Mouse (Mus musculus) heart, embryonic 14.5 days (tissue): ENCODE results near the gene Cplane1. TPM values are rescaled to one million over a fixed set of nuclear protein-coding genes. Genes with fewer than 3 reads are reported as not detected.

ENCODE experiments used
- ATAC-seq: fragments of 200-750 bp; cut with Nextera tagmentation; 2 replicates; pipeline ENCODE4 v1.8.0; 2017; ENCODE audit warnings: low read depth, moderate TSS enrichment; ENCODE audit not compliant: insufficient number of reproducible peaks, insufficient read depth, low FRiP score
- H3K27ac ChIP-seq, 2 experiments: fragments of 200-500 bp in 1 of 2; fragments of 300-500 bp in 1 of 2; sonication (generic) in 1 of 2; replicated peaks in 1 of 2; 2 replicates each; pipeline ENCODE4 v1.5.1; 2012 to 2014; ENCODE audit warnings: low read depth in 2 of 2, low read length in 2 of 2, control low read depth in 1 of 2, mild to moderate bottlenecking in 1 of 2, mixed read lengths in 1 of 2; ENCODE audit not compliant: control insufficient read depth in 1 of 2, insufficient read depth in 1 of 2
- H3K27me3 ChIP-seq: fragments of 300-500 bp; sonication (generic); 2 replicates; pipeline ENCODE4 v1.6.1; 2014; ENCODE audit warnings: mild to moderate bottlenecking, low read length, control low read depth; ENCODE audit not compliant: control insufficient read depth, insufficient read depth
- H3K36me3 ChIP-seq: fragments of 300-500 bp; sonication (generic); 2 replicates; pipeline ENCODE4 v1.6.1; 2014; ENCODE audit warnings: mild to moderate bottlenecking, control low read depth, low read length, mixed read lengths; ENCODE audit not compliant: control insufficient read depth, insufficient read depth
- H3K4me1 ChIP-seq, 2 experiments: fragments of 200-500 bp in 1 of 2; fragments of 300-500 bp in 1 of 2; sonication (generic) in 1 of 2; 2 replicates each; pipeline ENCODE4 v1.6.1; 2012 to 2014; ENCODE audit warnings: low read length in 2 of 2, control low read depth in 1 of 2, mixed read lengths in 1 of 2; ENCODE audit not compliant: control insufficient read depth in 2 of 2, insufficient read depth in 2 of 2
- H3K4me2 ChIP-seq: fragments of 300-500 bp; sonication (generic); 2 replicates; pipeline ENCODE4 v1.6.1; 2014; ENCODE audit warnings: mild to moderate bottlenecking, low read length
- H3K4me3 ChIP-seq, 2 experiments: fragments of 200-500 bp in 1 of 2; fragments of 300-500 bp in 1 of 2; sonication (generic) in 1 of 2; 2 replicates each; pipeline ENCODE4 v1.5.1; 2012 to 2014; ENCODE audit warnings: low read length in 2 of 2, mild to moderate bottlenecking in 2 of 2, control low read depth in 1 of 2, low read depth in 1 of 2, moderate library complexity in 1 of 2; ENCODE audit not compliant: control insufficient read depth in 1 of 2, insufficient read depth in 1 of 2
- H3K9ac ChIP-seq: fragments of 300-500 bp; sonication (generic); 2 replicates; pipeline ENCODE4 v1.6.1; 2014; ENCODE audit warnings: mild to moderate bottlenecking, low read length
- H3K9me3 ChIP-seq: fragments of 300-500 bp; sonication (generic); 2 replicates; pipeline ENCODE4 v1.6.1; 2016; ENCODE audit warnings: low read length, control low read depth; ENCODE audit not compliant: control insufficient read depth
- WGBS: fragments of 180-500 bp; shearing (Covaris S2); extraction: QIAGEN DNeasy Blood & Tissue Kit; methylation state at CpG from one replicate; pipeline ENCODE4 v1.1.7; 2014; 5-methylcytosine and 5-hydroxymethylcytosine counted together
- polyA plus RNA-seq: library from polyadenylated mRNA; unstranded; fragments of >200 nt; fragmentation: Nextera tagmentation; extraction: Ambion mirVana; gene quantifications from 2 replicates; pipeline ENCODE4 v1.2.1, GENCODE M21; 2014

Gene Cplane1
- polyA plus RNA-seq, 1 experiment from 2014 or later, result 8.4 TPM

GRCm38 (mm10) chr15:8302944-8303343 is 134.0 kb downstream of the Cplane1 start:
- 86% methylated on average over 10 of the region's 10 CpGs for WGBS
- H3K36me3 ChIP-seq, result peaks cover 89% of the 10 kb centered on the region

DNA sequence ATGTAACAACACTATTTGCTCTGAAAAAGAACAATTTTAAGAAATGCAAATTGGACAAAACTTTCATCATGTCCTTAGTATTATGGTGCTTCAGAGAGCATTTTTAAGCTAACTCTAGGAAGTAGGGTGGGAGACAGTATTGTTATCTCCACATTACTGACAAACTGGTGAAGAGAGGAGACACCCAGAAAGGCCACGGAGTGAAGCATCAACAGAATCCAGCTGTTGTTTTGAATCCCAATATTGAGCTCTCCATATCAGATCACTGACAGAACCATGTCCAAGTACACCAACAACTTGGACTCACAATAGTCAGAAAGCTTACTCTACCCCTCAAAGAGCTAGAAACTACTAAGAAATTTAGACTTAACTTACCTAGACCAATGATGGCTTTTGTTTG is 136.6 kb downstream of the Cplane1 start:
- Histone ChIP-seq H3K27ac (no peak overlapping the region), H3K4me2 (no peak overlapping the region), H3K36me3 (peaks cover 83% of the 10 kb centered on the region), H3K9me3 (no peaks in the 10 kb centered on the region), H3K4me1 (no peaks in the 10 kb centered on the region), H3K27me3 (no peaks in the 10 kb centered on the region), H3K4me3 (no peak overlapping the region), H3K9ac (no peak overlapping the region)
- 87% methylated on average over 1 of the region's 1 CpGs for WGBS
- ATAC-seq, result no peak

More at GRCm38 (mm10) chr15:8302944-8303343, 134.0 kb downstream of the Cplane1 start:
- H3K4me2 ChIP-seq, result no peak overlapping the region
- no peaks in the 10 kb centered on the region for H3K9me3 ChIP-seq
- ATAC-seq, result no peak
- H3K9ac ChIP-seq, result no peak overlapping the region
- H3K27ac ChIP-seq, result no peak overlapping the region
- H3K4me3 ChIP-seq, result no peak overlapping the region
- H3K27me3 ChIP-seq, result no peaks in the 10 kb centered on the region
- H3K4me1 ChIP-seq, result no peaks in the 10 kb centered on the region

DNA sequence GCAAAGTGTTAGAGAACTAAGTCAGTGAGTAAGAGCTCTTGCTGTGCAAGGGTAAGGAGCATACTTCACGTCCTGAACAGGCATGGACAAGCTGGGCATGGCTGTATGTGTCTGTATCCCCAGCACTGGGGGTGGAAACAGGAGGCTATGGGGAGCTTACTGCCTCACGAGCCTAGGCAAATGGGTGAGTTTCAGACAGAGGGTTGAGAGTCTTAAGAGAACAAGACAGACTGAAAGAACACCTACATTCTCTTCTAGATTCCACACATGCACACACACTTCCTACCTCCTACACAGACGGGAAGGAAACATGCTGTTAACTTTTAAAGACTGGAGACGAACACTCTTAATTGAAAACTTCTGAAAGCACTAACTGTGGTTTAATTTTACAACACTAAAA is 148.5 kb downstream of the Cplane1 start:
- no peak overlapping the region for H3K9ac ChIP-seq
- H3K36me3 ChIP-seq, result peaks cover 72% of the 10 kb centered on the region
- no peak for ATAC-seq
- no peaks in the 10 kb centered on the region for H3K9me3 ChIP-seq
- no peaks in the 10 kb centered on the region for H3K4me1 ChIP-seq
- WGBS, result 84% methylated on average over 4 of the region's 4 CpGs
- no peak overlapping the region for H3K4me2 ChIP-seq
- no peaks in the 10 kb centered on the region for H3K27me3 ChIP-seq
- H3K27ac ChIP-seq, result no peak overlapping the region
- H3K4me3 ChIP-seq, result no peak overlapping the region

- ATAC-seq, result no peak
- Histone ChIP-seq H3K27ac (no peak overlapping the region), H3K4me2 (no peak overlapping the region), H3K9ac (no peak overlapping the region), H3K9me3 (no peaks in the 10 kb centered on the region), H3K4me3 (no peak overlapping the region), H3K27me3 (no peaks in the 10 kb centered on the region), H3K36me3 (peaks cover 70% of the 10 kb centered on the region), H3K4me1 (no peaks in the 10 kb centered on the region)
- 97% methylated on average over 5 of the region's 5 CpGs for WGBS
Observed at GRCm38 (mm10) chr15:8319191-8319590, 150.3 kb downstream of the Cplane1 start.

Other genes starting within 250 kb of the Cplane1 start
- gene Wdr70, start 69.9 kb upstream of the Cplane1 start, polyA plus RNA-seq, result 37.0 and 38.2 TPM in 2 replicates
- gene Nup155, start 59.8 kb upstream of the Cplane1 start, polyA plus RNA-seq, result 12.7 and 13.2 TPM in 2 replicates